Mouse (Mus musculus): Measurements from ENCODE around the gene Bnipl. TPM values are rescaled to one million over a fixed set of nuclear protein-coding genes. Genes with fewer than 3 reads are reported as not detected.

Gene Bnipl
- polyA plus RNA-seq (2017; shearing (Covaris generic)), result not detected

DNA sequence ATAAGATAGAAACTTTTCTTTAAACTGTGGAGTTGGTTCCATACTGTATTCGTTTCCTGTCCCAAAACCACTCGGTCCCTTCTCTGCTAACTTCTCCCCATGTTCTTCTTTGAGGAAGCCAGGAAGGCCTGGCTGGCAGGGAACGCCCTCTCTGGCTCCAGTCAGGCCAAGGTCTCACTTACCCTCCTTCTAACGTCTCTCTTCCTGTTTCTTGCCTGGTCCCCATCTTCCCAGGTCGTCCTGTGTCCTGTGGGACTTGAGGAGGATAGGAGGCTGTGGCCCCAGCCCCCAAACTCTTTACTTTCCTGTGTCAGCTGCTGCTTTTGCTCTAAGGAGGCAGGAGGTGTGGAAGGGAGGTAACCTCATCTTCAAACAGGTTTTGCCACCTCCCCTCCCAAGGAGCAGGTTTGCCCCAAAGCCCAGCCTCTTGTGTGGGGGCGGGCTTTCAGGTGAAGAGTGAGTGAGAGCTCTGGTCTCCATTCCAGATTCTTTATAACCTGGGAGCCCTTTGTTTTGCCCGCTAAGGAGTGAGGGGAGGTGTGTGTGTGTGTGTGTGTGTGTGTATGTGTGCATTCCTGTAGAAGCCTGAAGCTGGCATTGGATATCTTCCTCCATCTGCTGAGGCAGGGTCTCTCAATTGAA is at the start of gene Bnipl:
Gene Bnipl, minus strand, starts transcription at position 411 of the 642 bp plus-strand sequence.

DNA sequence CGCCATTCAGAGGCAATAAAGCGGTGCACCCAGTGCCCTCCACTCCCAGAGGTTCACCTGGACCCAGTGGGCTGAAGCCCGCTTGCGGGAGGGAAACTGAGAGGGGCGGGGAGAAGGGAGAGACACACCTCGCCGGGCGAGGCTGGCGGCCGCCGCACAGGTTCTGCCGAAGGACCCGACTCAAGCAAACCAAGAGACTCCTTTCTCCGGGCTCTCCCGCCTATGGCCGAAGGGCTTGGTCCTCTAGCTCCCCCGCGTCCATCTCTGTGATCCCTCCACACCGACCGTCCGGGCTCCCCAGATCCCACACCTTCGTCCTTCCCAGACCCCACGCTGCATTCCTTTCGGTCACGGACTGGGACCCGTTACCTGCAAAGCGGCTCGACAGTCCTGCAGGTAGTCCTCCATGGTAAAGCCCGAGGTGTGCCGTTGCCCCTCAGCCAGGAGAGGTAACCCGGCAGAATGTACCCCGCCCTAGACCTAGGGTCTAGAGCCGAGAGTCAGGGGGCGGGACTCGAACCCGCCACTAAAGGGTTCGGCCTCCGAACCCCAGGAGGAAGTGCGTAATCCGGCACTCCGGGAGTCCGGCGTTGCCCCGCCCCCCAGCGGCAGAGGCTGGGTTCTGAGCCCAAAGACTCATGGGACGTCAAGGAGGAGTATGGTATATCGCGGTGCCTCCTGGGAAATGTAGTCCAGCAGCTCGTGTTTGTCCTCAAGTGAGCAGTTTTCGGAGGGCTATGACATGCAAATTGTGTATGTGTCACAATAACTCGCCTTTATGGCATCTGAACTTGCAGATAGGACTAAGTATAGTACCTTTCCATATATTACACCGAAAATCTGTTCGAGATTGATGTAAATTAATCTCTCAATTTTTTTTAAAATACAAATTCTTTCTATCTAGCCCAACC is 30.5 kb upstream of the Bnipl start, which contains the start of the genes Mindy1 and Prune1:
Gene Mindy1, plus strand, starts transcription at position 130 of the 911 bp plus-strand sequence.
Gene Prune1, minus strand, starts transcription at position 861 of the 911 bp plus-strand sequence.

DNA sequence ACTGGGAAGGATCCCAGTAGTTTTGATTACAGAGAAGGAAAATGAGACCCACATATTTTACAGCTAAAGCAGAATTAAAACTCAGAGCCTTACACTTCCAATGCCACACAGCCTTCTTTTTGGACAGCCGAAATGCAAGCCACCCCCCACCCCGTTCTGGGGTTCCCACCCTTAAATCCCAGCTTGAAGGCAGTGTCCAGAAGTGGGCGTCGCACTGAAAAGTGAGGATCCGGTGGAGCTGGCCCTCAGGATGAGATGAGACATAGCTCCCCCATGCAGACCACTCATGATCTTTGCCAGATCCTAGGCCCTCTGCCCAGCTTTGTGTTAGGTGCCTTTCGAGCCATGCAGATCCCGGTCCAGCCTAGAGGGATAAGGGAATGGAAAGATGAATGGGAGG is 9.5 kb downstream of the Bnipl start, which contains the start of gene Gm128:
Gene Gm128, minus strand, starts transcription at position 101 of the 400 bp plus-strand sequence.

DNA sequence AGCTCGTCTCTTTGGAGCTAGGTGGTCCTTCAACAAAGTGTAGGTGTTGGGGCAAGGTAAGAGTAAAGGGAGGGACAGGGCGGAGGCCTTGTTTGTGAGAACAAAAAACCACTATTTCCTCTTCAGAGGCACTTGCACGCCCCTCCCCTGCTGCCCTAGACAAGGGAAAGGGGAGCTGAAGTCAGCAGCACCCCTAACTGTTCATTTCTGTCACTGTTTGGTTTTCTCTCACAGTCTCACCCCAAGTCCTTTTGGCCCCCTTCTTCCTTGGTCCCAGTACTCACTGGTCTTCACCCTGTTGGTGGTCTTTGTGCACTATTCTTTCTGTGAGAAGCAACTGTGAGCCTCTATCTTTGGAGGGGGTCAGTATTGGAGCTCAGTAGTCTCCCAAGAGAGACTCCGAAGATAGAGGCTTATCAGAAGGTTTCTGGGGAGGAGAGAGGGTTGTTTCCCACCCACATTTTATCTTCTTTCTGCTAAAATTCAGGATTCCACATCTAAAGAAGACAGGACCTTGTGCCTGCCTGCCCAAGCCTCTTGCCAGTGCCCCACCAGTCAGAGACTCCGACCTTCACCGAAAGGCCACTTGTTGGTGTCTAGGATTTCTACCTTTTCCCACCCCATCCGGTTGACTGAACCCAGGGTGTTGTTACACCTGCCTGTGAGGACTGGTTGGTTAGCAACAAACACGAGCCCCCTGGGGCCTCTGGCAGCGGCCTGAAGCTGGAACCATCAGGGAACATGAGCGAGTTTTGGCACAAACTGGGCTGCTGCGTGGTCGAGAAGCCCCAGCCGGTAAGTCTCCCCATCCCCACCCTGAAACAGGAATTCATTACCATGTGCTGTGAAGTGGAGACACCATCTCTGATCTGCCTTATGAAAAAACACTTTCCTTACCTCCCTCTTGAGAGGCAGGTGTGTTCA is 19.4 kb downstream of the Bnipl start, which contains the start of gene Mllt11:
Gene Mllt11, minus strand, starts transcription at position 874 of the 924 bp plus-strand sequence.

DNA sequence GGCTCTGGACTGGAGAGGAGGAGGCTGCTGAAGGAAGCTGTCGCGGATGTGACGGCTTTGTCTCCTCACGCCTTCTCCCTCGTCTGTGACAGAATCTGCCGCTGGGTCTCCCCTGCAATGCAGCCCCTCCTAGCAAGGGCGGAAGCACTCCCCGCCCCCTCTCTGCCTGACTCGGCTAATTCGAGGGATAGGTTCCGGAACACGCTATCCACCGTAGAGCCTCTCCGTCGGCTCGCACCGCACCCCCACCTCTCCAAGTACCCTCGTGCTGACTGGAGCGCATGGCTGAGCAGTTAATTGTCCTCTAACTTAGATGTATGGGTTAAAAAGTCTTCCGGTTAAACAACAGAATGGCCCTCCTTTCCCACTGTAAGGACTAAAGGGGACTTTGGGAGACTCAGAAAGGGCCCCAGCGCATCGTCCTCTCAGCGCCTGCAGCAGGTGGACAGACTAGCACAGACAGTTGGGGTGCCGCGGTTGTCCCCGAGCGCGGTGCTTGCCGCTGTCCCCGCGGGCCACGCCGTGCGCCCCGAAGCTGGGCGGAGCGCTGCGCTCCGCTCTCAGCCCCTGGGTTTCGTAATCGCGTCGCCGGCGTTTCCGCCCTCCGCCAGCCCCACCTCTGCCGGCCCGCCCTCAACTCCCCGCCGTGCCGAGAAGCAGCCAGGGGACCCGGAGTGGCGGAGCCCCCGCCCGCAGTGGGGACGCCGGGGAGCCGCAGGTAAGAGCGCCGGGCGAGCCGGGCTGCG is 22.7 kb downstream of the Bnipl start, which contains the start of gene Cdc42se1:
Gene Cdc42se1, plus strand, starts transcription at position 585 of the 746 bp plus-strand sequence.

DNA sequence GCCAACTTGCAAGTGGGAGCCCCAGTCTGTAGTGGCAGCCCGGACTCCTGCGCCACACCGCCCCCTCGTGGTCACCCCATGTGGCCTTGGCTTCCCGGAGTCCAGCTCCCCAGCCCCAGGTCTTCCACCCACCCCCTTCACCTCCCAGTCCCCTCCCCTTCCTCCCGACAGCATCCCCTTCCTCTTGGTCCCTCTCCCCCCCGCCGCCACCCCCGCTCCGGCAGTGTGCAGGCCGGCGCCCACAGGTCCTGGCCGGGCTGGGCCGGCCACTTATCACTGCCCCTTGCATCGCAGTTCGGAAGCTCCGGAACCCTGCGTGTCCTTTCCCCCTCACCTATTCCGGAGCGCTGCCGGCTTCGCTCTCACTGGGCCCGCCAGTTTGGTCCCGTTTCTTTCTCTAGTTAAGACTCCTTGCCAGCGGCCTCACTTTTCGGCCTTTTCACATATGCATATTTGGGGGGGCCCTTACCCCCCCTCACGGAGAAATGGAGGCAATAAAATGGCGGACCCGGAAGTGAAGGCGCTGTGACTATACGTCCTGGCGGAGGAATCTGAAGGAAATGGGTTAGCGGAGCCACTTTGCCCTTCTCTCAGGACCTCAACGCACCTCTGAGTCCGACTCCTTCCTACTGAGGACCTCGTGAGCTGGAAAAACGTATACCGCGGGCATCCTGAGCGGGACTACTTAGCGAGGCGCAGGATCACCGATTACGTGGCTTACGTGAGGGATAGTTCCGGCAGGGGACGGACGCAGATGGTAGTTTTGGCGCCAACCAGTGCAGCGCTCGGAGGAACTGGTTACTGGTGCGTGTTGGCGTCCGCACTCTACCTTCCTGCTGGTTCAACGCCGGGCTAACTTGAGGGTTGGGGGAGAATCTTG is 33.5 kb downstream of the Bnipl start, which contains the start of gene Gabpb2:
Gene Gabpb2, minus strand, starts transcription at position 662 of the 880 bp plus-strand sequence.

Other genes with a start within 250 kb of the Bnipl start
- 96.9 TPM for gene Zfp687, start 235.7 kb downstream of the Bnipl start, polyA plus RNA-seq (2017; shearing (Covaris generic))
- 321 TPM for gene Psmd4, start 208.6 kb downstream of the Bnipl start, polyA plus RNA-seq (2017; shearing (Covaris generic))
- 37.0 TPM for gene Pip5k1a, start 144.3 kb downstream of the Bnipl start, polyA plus RNA-seq (2017; shearing (Covaris generic))
- 128 TPM for gene Vps72, start 140.2 kb downstream of the Bnipl start, polyA plus RNA-seq (2017; shearing (Covaris generic))
- 3.8 TPM for gene Tmod4, start 126.7 kb downstream of the Bnipl start, polyA plus RNA-seq (2017; shearing (Covaris generic))
- gene Scnm1, start 117.2 kb downstream of the Bnipl start, polyA plus RNA-seq (2017; shearing (Covaris generic)), result 111 TPM
- 34.8 TPM for gene Lysmd1, start 117.1 kb downstream of the Bnipl start, polyA plus RNA-seq (2017; shearing (Covaris generic))
- gene Tnfaip8l2, start 108.8 kb downstream of the Bnipl start, polyA plus RNA-seq (2017; shearing (Covaris generic)), result 282 TPM
- gene Sema6c, start 90.7 kb downstream of the Bnipl start, polyA plus RNA-seq (2017; shearing (Covaris generic)), result 0.43 TPM
- gene Gabpb2, start 33.3 kb downstream of the Bnipl start, polyA plus RNA-seq (2017; shearing (Covaris generic)), result 34.6 TPM
- gene Cdc42se1, start 22.5 kb downstream of the Bnipl start, polyA plus RNA-seq (2017; shearing (Covaris generic)), result 454 TPM
- gene Mllt11, start 19.0 kb downstream of the Bnipl start, polyA plus RNA-seq (2017; shearing (Covaris generic)), result 9.5 TPM
- 1.4 TPM for gene Gm128, start 9.6 kb downstream of the Bnipl start, polyA plus RNA-seq (2017; shearing (Covaris generic))
- gene Mindy1, start 30.2 kb upstream of the Bnipl start, polyA plus RNA-seq (2017; shearing (Covaris generic)), result 37.4 TPM
- 8.3 TPM for gene Prune1, start 30.9 kb upstream of the Bnipl start, polyA plus RNA-seq (2017; shearing (Covaris generic))
- gene Anxa9, start 56.0 kb upstream of the Bnipl start, polyA plus RNA-seq (2017; shearing (Covaris generic)), result 0.89 TPM
- gene Cers2, start 63.6 kb upstream of the Bnipl start, polyA plus RNA-seq (2017; shearing (Covaris generic)), result 332 TPM
- 56.6 TPM for gene Setdb1, start 106.0 kb upstream of the Bnipl start, polyA plus RNA-seq (2017; shearing (Covaris generic))
- gene 4930558C23Rik, start 151.6 kb upstream of the Bnipl start, polyA plus RNA-seq (2017; shearing (Covaris generic)), result not detected
- 66.5 TPM for gene Arnt, start 183.2 kb upstream of the Bnipl start, polyA plus RNA-seq (2017; shearing (Covaris generic))
- 0.20 TPM for gene Ctsk, start 248.1 kb upstream of the Bnipl start, polyA plus RNA-seq (2017; shearing (Covaris generic))